Mouse (Mus musculus): ENCODE data around the gene Lrriq3. TPM values are rescaled to one million over a fixed set of nuclear protein-coding genes. Genes with fewer than 3 reads are reported as not detected.

The Lrriq3 gene
- polyA plus RNA-seq, 1 experiment from 2014 or later, result 0.89 TPM

DNA sequence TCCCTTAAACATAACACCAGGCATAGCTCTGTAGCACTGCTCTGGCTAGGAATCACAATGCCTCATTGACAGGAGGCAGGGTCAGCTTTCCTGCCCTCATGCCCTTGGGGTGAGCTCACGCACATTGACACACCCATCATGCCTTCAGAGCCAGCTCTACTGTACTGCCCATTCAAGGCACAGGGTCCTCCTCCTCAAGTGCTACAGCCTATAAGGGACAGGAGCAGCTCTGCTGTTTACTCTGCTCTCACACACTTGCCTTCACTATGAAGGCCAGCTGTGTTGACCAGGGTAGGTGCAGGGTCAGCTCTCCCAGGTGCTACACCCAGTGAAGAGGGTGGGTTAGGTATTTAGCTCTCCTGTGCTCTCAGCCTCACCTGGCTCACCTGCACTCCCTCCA, 12.7 kb downstream of the Lrriq3 start:
- Histone ChIP-seq H3K36me3 (no peaks in the 10 kb centered on the region), H3K4me1 (no peaks in the 10 kb centered on the region), H3K27me3 (no peaks in the 10 kb centered on the region), H3K9me3 (no peaks in the 10 kb centered on the region), H3K9ac (no peak overlapping the region), H3K4me3 (no peak overlapping the region), H3K4me2 (no peak overlapping the region), H3K27ac (no peak overlapping the region)
- WGBS, result 24% methylated on average over 1 of the region's 1 CpGs
- ATAC-seq (ENCODE audit: insufficient number of reproducible peaks, insufficient read depth, low FRiP score, low TSS enrichment, low read depth), result no peak

DNA sequence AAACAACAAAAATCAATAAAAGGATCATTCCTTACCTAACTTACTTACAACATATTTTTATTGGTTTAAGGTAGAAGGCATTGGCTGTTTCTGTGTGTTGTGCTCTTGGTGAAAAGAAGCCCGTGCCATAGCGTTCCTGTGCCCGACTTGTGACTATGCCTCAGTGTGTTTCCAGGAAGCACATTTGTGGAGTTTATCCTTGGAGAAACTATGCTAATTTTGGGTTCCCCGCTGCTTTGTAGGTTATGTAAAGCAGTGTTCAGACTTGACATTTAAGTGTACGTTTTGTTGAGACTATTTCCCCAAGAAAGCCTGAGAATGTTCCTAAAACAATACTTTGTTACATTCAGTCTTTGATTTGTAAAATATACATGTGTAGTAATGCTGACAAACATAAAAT, 44.5 kb downstream of the Lrriq3 start:
- H3K9ac ChIP-seq, result no peak overlapping the region
- H3K4me2 ChIP-seq, result no peak overlapping the region
- no peak for ATAC-seq (ENCODE audit: insufficient number of reproducible peaks, insufficient read depth, low FRiP score, low TSS enrichment, low read depth)
- WGBS, result 83% methylated on average over 5 of the region's 5 CpGs
- no peaks in the 10 kb centered on the region for H3K36me3 ChIP-seq
- H3K4me3 ChIP-seq, result no peak overlapping the region
- H3K4me1 ChIP-seq, result no peaks in the 10 kb centered on the region
- no peak overlapping the region for H3K27ac ChIP-seq
- H3K27me3 ChIP-seq, result no peaks in the 10 kb centered on the region
- no peaks in the 10 kb centered on the region for H3K9me3 ChIP-seq

DNA sequence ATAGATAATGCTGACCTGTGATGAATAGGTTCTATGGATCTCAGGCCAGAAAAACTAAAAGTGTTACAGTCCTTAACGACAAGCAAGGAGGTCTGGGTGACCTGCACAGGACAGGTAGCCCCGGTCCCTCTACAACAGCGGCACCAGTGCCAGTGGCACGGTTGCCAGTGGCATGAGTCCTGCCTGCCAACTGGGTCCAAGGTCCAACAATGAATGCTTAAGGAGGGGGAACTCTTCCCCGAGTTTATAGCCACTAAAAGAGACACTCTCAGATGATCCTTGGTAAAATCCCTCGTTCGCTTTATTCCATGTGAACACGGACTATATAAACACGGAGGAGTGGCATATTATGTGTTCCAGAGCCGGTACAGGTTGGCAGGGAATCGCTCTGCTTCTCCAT, 47.8 kb downstream of the Lrriq3 start:
- no peak overlapping the region for H3K9ac ChIP-seq
- no peak overlapping the region for H3K27ac ChIP-seq
- 90% methylated on average over 11 of the region's 11 CpGs for WGBS
- no peak overlapping the region for H3K4me2 ChIP-seq
- H3K9me3 ChIP-seq, result no peaks in the 10 kb centered on the region
- H3K27me3 ChIP-seq, result no peaks in the 10 kb centered on the region
- H3K4me1 ChIP-seq, result no peaks in the 10 kb centered on the region
- H3K36me3 ChIP-seq, result no peaks in the 10 kb centered on the region
- ATAC-seq (ENCODE audit: insufficient number of reproducible peaks, insufficient read depth, low FRiP score, low TSS enrichment, low read depth), result no peak
- H3K4me3 ChIP-seq, result no peak overlapping the region

DNA sequence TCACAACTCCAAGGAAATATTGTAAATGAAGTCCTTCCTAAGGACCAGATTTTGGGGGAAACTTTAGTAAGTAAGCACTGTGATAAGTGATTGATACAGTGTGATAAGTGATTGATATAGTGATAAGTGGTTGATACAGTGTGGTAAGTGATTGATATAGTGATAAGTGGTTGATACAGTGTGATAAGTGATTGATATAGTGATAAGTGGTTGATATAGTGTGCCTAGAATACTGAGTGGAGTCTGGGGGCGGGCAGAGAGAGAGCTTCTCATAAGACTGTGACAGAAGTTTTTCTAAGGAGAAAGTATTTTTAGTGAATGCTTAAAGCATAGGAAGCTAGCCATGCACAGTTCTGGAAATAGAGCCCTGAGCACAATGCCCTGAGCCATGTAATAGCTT, 51.1 kb downstream of the Lrriq3 start:
- no peaks in the 10 kb centered on the region for H3K4me1 ChIP-seq
- H3K27me3 ChIP-seq, result no peaks in the 10 kb centered on the region
- no peak overlapping the region for H3K4me3 ChIP-seq
- ATAC-seq (ENCODE audit: insufficient number of reproducible peaks, insufficient read depth, low FRiP score, low TSS enrichment, low read depth), result no peak
- WGBS, result 89% methylated on average over 1 of the region's 1 CpGs
- H3K9me3 ChIP-seq, result no peaks in the 10 kb centered on the region
- H3K36me3 ChIP-seq, result no peaks in the 10 kb centered on the region
- H3K27ac ChIP-seq, result no peak overlapping the region
- H3K4me2 ChIP-seq, result no peak overlapping the region
- no peak overlapping the region for H3K9ac ChIP-seq

DNA sequence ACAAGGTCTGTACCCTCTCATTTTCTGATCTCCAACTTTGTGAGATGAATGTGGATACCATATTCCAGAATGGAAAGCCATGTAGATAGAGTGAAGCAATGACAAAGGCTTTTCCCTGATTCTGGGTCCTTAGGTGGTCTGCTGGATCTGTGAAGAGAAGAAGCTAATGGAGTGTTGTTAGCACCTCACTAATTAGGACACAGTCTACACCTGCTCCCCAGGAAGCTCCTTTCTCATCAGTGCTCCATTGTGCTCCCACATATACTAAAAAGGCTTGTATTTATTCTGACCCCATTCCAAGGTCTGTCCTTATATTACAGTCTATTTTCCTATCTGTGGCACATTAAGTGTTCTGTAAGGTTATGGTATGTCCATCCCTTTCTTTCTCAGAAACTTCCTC, 68.6 kb downstream of the Lrriq3 start:
- H3K27ac ChIP-seq, result no peak overlapping the region
- ATAC-seq (ENCODE audit: insufficient number of reproducible peaks, insufficient read depth, low FRiP score, low TSS enrichment, low read depth), result no peak
- no peak overlapping the region for H3K4me2 ChIP-seq
- no peaks in the 10 kb centered on the region for H3K9me3 ChIP-seq
- no peaks in the 10 kb centered on the region for H3K4me1 ChIP-seq
- H3K4me3 ChIP-seq, result no peak overlapping the region
- no peaks in the 10 kb centered on the region for H3K36me3 ChIP-seq
- no peak overlapping the region for H3K9ac ChIP-seq
- H3K27me3 ChIP-seq, result no peaks in the 10 kb centered on the region

DNA sequence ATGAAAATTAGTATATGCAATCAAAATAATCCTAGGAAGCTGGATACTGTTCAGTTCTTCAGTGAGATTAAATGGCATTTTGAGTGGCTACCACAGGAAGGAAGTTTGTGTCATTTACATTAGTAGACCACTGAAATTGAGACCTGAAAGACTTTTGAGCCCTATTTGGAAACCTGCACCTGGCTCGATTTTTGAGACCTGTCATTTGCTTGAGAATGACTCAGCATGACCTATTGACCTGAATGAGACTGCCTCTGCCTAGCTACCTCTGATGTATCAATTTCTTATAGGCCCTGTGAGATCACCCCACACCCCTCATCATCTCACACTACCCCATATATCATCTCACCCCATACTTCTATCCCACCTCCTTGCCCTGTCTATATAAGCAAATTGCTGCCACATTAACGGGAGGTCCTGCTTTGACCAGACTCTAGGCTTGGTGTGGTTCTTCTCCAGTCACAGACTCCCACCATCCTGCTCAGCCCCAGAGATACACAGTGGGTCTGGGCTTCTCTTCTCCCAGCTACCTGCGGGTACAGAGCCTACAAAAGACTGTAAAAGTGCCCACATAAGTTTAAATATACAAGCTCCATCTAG, 87.2 kb downstream of the Lrriq3 start:
- H3K36me3 ChIP-seq, result no peaks in the 10 kb centered on the region
- no peak; the same call in 1 of the 2 replicates for ATAC-seq (ENCODE audit: insufficient number of reproducible peaks, insufficient read depth, low FRiP score, low TSS enrichment, low read depth)
- no peak overlapping the region for H3K27ac ChIP-seq
- no peak overlapping the region for H3K4me3 ChIP-seq
- H3K9ac ChIP-seq, result no peak overlapping the region
- no peaks in the 10 kb centered on the region for H3K9me3 ChIP-seq
- WGBS, result 78% methylated on average over 3 of the region's 3 CpGs
- no peaks in the 10 kb centered on the region for H3K27me3 ChIP-seq
- no peaks in the 10 kb centered on the region for H3K4me1 ChIP-seq
- no peak overlapping the region for H3K4me2 ChIP-seq

DNA sequence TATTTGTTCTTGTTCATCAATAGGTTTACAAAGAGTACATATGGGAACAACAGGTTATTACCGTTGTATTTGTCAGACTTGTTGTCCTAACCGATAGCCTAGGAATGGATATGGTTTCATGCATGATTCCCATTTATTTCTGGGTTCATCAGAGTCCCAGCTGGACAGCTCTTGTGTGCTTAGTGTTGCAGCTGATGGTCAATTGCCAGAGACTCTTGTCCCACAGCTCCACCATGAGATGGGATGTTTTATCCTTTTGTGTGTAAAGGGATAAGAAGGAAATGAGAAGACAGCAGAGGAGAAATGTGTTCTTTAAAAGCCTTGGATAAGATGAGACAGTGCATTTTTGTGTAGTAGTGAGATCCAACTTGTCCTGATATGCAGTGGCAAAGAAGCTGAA, 93.2 kb downstream of the Lrriq3 start:
- Histone ChIP-seq H3K36me3 (no peaks in the 10 kb centered on the region), H3K27ac (no peak overlapping the region), H3K4me2 (no peak overlapping the region), H3K9me3 (no peaks in the 10 kb centered on the region), H3K9ac (no peak overlapping the region), H3K27me3 (no peaks in the 10 kb centered on the region), H3K4me1 (no peaks in the 10 kb centered on the region), H3K4me3 (no peak overlapping the region)
- ATAC-seq (ENCODE audit: insufficient number of reproducible peaks, insufficient read depth, low FRiP score, low TSS enrichment, low read depth), result no peak
- whole genome bisulfite sequencing, result 90% methylated on average over 2 of the region's 2 CpGs

DNA sequence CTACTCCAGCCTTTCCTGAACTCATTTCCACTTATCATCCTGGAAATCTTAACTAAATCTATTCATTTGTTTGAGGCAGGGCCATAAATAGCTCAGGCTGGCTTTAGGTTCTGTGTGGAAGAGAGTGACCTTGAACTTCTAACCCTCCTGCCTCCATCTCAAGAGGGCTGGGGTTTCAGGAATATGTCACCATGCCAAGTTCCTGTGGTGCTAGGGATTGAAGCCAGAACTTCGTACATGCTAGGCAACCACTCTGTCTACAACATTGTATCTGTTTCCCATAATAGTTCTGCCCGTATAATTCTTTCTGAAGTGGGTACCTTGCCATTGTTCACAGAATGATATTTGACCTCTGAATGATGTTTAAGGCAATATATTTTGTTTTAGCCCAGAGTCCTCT, 95.6 kb downstream of the Lrriq3 start:
- Histone ChIP-seq H3K4me1 (no peaks in the 10 kb centered on the region), H3K4me2 (no peak overlapping the region)
- 66% methylated on average over 2 of the region's 2 CpGs for WGBS

DNA sequence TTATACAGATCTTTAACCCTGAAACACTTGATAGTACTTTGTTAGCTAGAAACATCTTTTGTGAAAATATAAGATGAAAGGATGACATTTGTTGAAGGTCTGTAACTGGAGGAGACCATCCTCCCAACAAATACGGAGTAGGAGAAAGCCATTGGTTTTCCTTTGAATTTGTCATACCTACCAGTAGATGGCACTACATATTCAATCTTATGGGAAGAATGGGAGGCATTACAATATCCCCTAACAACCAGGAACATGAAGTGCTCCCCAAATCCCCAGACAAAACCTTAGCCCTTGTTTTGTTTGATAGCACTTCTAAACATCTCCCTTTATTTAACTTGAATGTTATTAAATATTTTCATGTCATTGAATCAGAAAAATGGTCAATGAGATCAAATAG, 141.7 kb downstream of the Lrriq3 start:
- Histone ChIP-seq H3K27ac (no peak overlapping the region), H3K4me3 (no peak overlapping the region), H3K4me2 (no peak overlapping the region), H3K9ac (no peak overlapping the region), H3K27me3 (no peaks in the 10 kb centered on the region), H3K9me3 (no peaks in the 10 kb centered on the region), H3K36me3 (no peaks in the 10 kb centered on the region), H3K4me1 (no peaks in the 10 kb centered on the region)
- 2% methylated on average over 1 of the region's 1 CpGs for WGBS
- ATAC-seq (ENCODE audit: insufficient number of reproducible peaks, insufficient read depth, low FRiP score, low TSS enrichment, low read depth), result no peak

More for the DNA sequence above, 95.6 kb downstream of the Lrriq3 start:
- Histone ChIP-seq H3K4me3 (no peak overlapping the region), H3K9me3 (no peaks in the 10 kb centered on the region), H3K27ac (no peak overlapping the region), H3K9ac (no peak overlapping the region), H3K36me3 (no peaks in the 10 kb centered on the region), H3K27me3 (no peaks in the 10 kb centered on the region)
- ATAC-seq (ENCODE audit: insufficient number of reproducible peaks, insufficient read depth, low FRiP score, low TSS enrichment, low read depth), result no peak

DNA sequence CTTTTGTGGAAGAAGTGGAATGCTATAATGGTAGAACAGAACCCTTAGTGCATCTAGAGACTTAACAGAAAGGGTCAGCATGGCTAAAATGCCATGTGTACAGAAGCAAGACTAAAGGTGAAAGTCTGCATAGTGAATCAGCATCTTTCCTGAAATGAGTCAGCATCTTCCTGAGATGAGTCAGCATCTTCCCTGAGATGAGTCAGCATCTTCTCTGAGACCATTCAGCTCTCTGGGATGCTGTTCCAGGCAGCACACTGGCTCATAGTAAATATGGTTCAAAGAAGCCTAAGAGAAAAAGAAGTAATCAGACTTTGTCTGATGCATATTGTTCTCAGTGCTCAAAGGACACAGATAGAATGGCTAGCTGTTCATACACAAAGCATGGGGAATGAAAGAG, 142.3 kb downstream of the Lrriq3 start:
- H3K36me3 ChIP-seq, result no peaks in the 10 kb centered on the region
- no peaks in the 10 kb centered on the region for H3K9me3 ChIP-seq
- H3K27me3 ChIP-seq, result no peaks in the 10 kb centered on the region
- H3K4me3 ChIP-seq, result no peak overlapping the region
- H3K27ac ChIP-seq, result no peak overlapping the region
- no peak for ATAC-seq (ENCODE audit: insufficient number of reproducible peaks, insufficient read depth, low FRiP score, low TSS enrichment, low read depth)
- H3K9ac ChIP-seq, result no peak overlapping the region
- H3K4me2 ChIP-seq, result no peak overlapping the region
- H3K4me1 ChIP-seq, result no peaks in the 10 kb centered on the region

Other genes starting within 250 kb of the Lrriq3 start
- 0.08 and 0.10 TPM in 2 replicates for gene Tnni3k, start 38.0 kb upstream of the Lrriq3 start, polyA plus RNA-seq (2015; fragmentation: Nextera tagmentation; extraction: Ambion mirVana)
- gene Fpgt, start within 50 bp of the Lrriq3 start, polyA plus RNA-seq (2015; fragmentation: Nextera tagmentation; extraction: Ambion mirVana), result 14.0 and 15.3 TPM in 2 replicates

Measured in embryonic facial prominence, embryonic 13.5 days (tissue).